Mouse (Mus musculus) hindbrain, embryonic 12.5 days (tissue): ENCODE results near the gene Ethe1. TPM values are rescaled to one million over a fixed set of nuclear protein-coding genes. Genes with fewer than 3 reads are reported as not detected.

Experiments
- ATAC-seq: fragments of 200-750 bp; cut with Nextera tagmentation; 2 replicates; pipeline ENCODE4 v1.8.0; 2017; ENCODE audit warnings: moderate TSS enrichment; ENCODE audit not compliant: low FRiP score
- H3K27ac ChIP-seq: fragments of 300-500 bp; sonication (generic); 2 replicates; pipeline ENCODE4 v1.5.1; 2016; ENCODE audit warnings: mild to moderate bottlenecking
- H3K27me3 ChIP-seq: fragments of 300-500 bp; sonication (generic); 2 replicates; pipeline ENCODE4 v1.6.1; 2016; ENCODE audit warnings: mild to moderate bottlenecking
- H3K36me3 ChIP-seq: fragments of 300-500 bp; sonication (generic); 2 replicates; pipeline ENCODE4 v1.6.1; 2016; ENCODE audit warnings: mild to moderate bottlenecking
- H3K4me1 ChIP-seq: fragments of 300-500 bp; sonication (generic); 2 replicates; pipeline ENCODE4 v1.6.1; 2016
- H3K4me2 ChIP-seq: fragments of 300-500 bp; sonication (generic); replicated peaks from 2 replicates; pipeline ENCODE4 v1.6.1; 2016; ENCODE audit warnings: mild to moderate bottlenecking
- H3K4me3 ChIP-seq: fragments of 300-500 bp; sonication (generic); 2 replicates; pipeline ENCODE4 v1.5.1; 2016; ENCODE audit warnings: mild to moderate bottlenecking
- H3K9ac ChIP-seq: fragments of 300-500 bp; sonication (generic); 2 replicates; pipeline ENCODE4 v1.6.1; 2016; ENCODE audit warnings: mild to moderate bottlenecking, moderate library complexity
- H3K9me3 ChIP-seq: fragments of 300-500 bp; sonication (generic); replicated peaks from 2 replicates; pipeline ENCODE4 v1.6.1; 2016; ENCODE audit warnings: mild to moderate bottlenecking
- WGBS: fragments of 180-500 bp; shearing (Covaris S2); methylation state at CpG from one replicate; pipeline ENCODE4 v1.1.7; 2016; 5-methylcytosine and 5-hydroxymethylcytosine counted together
- polyA plus RNA-seq: library from polyadenylated mRNA; unstranded; fragments of >200 nt; fragmentation: Nextera tagmentation; extraction: Ambion mirVana; gene quantifications from 2 replicates; pipeline ENCODE4 v1.2.1, GENCODE M21; 2016

Ethe1 gene
- polyA plus RNA-seq, 1 experiment from 2014 or later = 15.4 TPM

- 80% methylated on average over 7 of the region's 7 CpGs for WGBS
- no peak overlapping the region for H3K4me3 ChIP-seq
- H3K36me3 ChIP-seq = no peaks in the 10 kb centered on the region
Measured at GRCm38 (mm10) chr7:24644996-24645395, 57.7 kb downstream of the Ethe1 start.

GRCm38 (mm10) chr7:24646486-24646885 lies 59.1 kb downstream of the Ethe1 start:
- no peak for ATAC-seq
- Histone ChIP-seq H3K27me3 (peaks cover 3% of the 10 kb centered on the region; the same call in 1 of the 2 replicates), H3K9me3 (0 out of 2 replicates have a peak, but pooled peaks cover 1% of the 10 kb centered on the region), H3K4me2 (no peak overlapping the region), H3K4me1 (no peaks in the 10 kb centered on the region), H3K4me3 (no peak overlapping the region), H3K27ac (no peak overlapping the region), H3K9ac (no peak overlapping the region), H3K36me3 (no peaks in the 10 kb centered on the region)
- WGBS = 82% methylated on average over 7 of the region's 7 CpGs

More at GRCm38 (mm10) chr7:24644996-24645395, 57.7 kb downstream of the Ethe1 start:
- Histone ChIP-seq H3K4me2 (no peak overlapping the region), H3K27me3 (peaks cover 15% of the 10 kb centered on the region), H3K4me1 (no peaks in the 10 kb centered on the region), H3K27ac (no peak overlapping the region), H3K9ac (no peak overlapping the region), H3K9me3 (no peaks in the 10 kb centered on the region)
- no peak for ATAC-seq

GRCm38 (mm10) chr7:24653681-24654080 lies 66.3 kb downstream of the Ethe1 start:
- Histone ChIP-seq H3K36me3 (no peaks in the 10 kb centered on the region), H3K27ac (no peak overlapping the region), H3K9ac (no peak overlapping the region), H3K4me1 (no peaks in the 10 kb centered on the region), H3K4me2 (no peak overlapping the region), H3K27me3 (no peaks in the 10 kb centered on the region), H3K9me3 (0 out of 2 replicates have a peak, but pooled peaks cover 3% of the 10 kb centered on the region), H3K4me3 (no peak overlapping the region)
- ATAC-seq = no peak
- 32% methylated on average over 7 of the region's 7 CpGs for WGBS

Other genes starting within 250 kb of the Ethe1 start
- gene Lypd5, start 238.3 kb upstream of the Ethe1 start, polyA plus RNA-seq = not detected in 2 replicates
- 2.1 and 2.4 TPM in 2 replicates for gene Kcnn4, start 217.3 kb upstream of the Ethe1 start, polyA plus RNA-seq
- 28.9 and 29.5 TPM in 2 replicates for gene Smg9, start 187.9 kb upstream of the Ethe1 start, polyA plus RNA-seq
- gene Irgc1, start 135.2 kb upstream of the Ethe1 start, polyA plus RNA-seq = not detected in 2 replicates
- 0.59 and 0.95 TPM in 2 replicates for gene Plaur, start 125.1 kb upstream of the Ethe1 start, polyA plus RNA-seq
- gene Cadm4, start 105.5 kb upstream of the Ethe1 start, polyA plus RNA-seq = 41.3 and 42.3 TPM in 2 replicates
- 155 and 160 TPM in 2 replicates for gene Zfp428, start 80.5 kb upstream of the Ethe1 start, polyA plus RNA-seq
- gene AC161166.1, start 75.1 kb upstream of the Ethe1 start, polyA plus RNA-seq = 1.9 TPM in 2 replicates
- 29.0 and 34.1 TPM in 2 replicates for gene Irgq, start 56.9 kb upstream of the Ethe1 start, polyA plus RNA-seq
- gene Pinlyp, start 41.4 kb upstream of the Ethe1 start, polyA plus RNA-seq = not detected in 2 replicates
- gene Xrcc1, start 41.3 kb upstream of the Ethe1 start, polyA plus RNA-seq = 75.9 and 87.9 TPM in 2 replicates
- gene Zfp575, start 98 bp downstream of the Ethe1 start, polyA plus RNA-seq = 5.1 and 5.5 TPM in 2 replicates
- 0.09 TPM in 1 of 2 replicates, not detected in the other for gene Phldb3, start 23.2 kb downstream of the Ethe1 start, polyA plus RNA-seq
- 1.3 and 1.5 TPM in 2 replicates for gene Lypd3, start 49.0 kb downstream of the Ethe1 start, polyA plus RNA-seq
- not detected in 2 replicates for gene Tex101, start 89.1 kb downstream of the Ethe1 start, polyA plus RNA-seq
- not detected in 2 replicates for gene BC049730, start 121.7 kb downstream of the Ethe1 start, polyA plus RNA-seq
- not detected in 2 replicates for gene Gm4763, start 139.4 kb downstream of the Ethe1 start, polyA plus RNA-seq
- gene Cd177, start 172.8 kb downstream of the Ethe1 start, polyA plus RNA-seq = 0.23 and 0.39 TPM in 2 replicates
- gene Ceacam10, start 189.7 kb downstream of the Ethe1 start, polyA plus RNA-seq = not detected in 2 replicates